Mouse (Mus musculus) testis, adult 2 months (tissue): ENCODE data around the gene Cubn. TPM values are rescaled to one million over a fixed set of nuclear protein-coding genes. Genes with fewer than 3 reads are reported as not detected.

ENCODE experiments used
- H3K27ac ChIP-seq: fragments of 200-500 bp; 2 replicates; pipeline ENCODE4 v1.5.1; 2012; ENCODE audit warnings: low read depth, low read length; ENCODE audit not compliant: control insufficient read depth, insufficient read depth
- H3K27me3 ChIP-seq: fragments of 200-500 bp; 2 replicates; pipeline ENCODE4 v1.6.1; 2012; ENCODE audit warnings: mild to moderate bottlenecking, low read length, moderate library complexity; ENCODE audit not compliant: control insufficient read depth, insufficient read depth
- H3K36me3 ChIP-seq: fragments of 200-500 bp; 2 replicates; pipeline ENCODE4 v1.6.1; 2012; ENCODE audit warnings: mild to moderate bottlenecking, low read length; ENCODE audit not compliant: control insufficient read depth, insufficient read depth
- H3K4me1 ChIP-seq: fragments of 200-500 bp; 2 replicates; pipeline ENCODE4 v1.6.1; 2012; ENCODE audit warnings: low read length; ENCODE audit not compliant: control insufficient read depth, insufficient read depth
- H3K4me3 ChIP-seq: fragments of 200-500 bp; 2 replicates; pipeline ENCODE4 v1.5.1; 2012; ENCODE audit warnings: low read depth, mild to moderate bottlenecking, low read length, moderate library complexity, mixed read lengths; ENCODE audit not compliant: control insufficient read depth
- CTCF ChIP-seq: fragments of 200-500 bp; IDR thresholded peaks from 2 replicates; pipeline ENCODE4 v1.5.1; 2012; ENCODE audit warnings: low read depth, mild to moderate bottlenecking, inconsistent platforms, low read length, moderate library complexity; ENCODE audit not compliant: control insufficient read depth, insufficient read depth, insufficient replicate concordance
- POLR2A ChIP-seq: fragments of 200-500 bp; IDR thresholded peaks from 2 replicates; pipeline ENCODE4 v1.6.1; 2012; ENCODE audit warnings: low read depth, mild to moderate bottlenecking, inconsistent platforms, low read length, moderate library complexity; ENCODE audit not compliant: control insufficient read depth
- polyA plus RNA-seq: library from polyadenylated mRNA; depleted of rRNA; stranded (reverse); fragments of >200 nt; gene quantifications from 2 replicates; pipeline ENCODE4 v1.2.3, GENCODE M21; 2012

Cubn gene
- polyA plus RNA-seq, 1 experiment = 0.96 TPM

- Histone ChIP-seq H3K27me3 (no peaks in the 10 kb centered on the region), H3K27ac (no peak overlapping the region), H3K36me3 (no peaks in the 10 kb centered on the region), H3K4me1 (peaks cover 9% of the 10 kb centered on the region), H3K4me3 (no peak overlapping the region)
- TF ChIP-seq POLR2A (no peak), CTCF (peak; percentile 24; the same call in 1 of the 2 replicates)
Measured at GRCm38 (mm10) chr2:13278114-13278862, 213.3 kb downstream of the Cubn start.

DNA sequence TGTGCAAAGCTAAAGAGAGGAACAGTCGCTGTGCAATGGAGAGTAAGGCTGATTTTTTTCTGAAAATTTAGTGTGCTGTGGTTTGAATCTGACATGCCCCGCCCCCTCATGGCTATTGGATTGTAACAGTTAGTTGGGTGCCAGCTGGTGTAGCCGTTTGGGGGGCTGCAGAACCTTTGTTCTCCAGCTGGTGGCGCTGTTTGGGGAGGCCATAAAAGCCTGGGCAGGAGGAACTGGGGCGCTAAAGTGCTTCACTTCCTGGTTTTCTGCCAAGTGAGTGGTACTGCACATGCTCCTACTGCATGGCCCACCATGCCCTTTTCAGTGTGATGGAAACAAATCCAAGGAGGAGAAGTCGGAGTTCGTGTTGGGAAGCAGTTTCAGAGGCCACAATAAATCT, 215.7 kb downstream of the Cubn start:
- H3K36me3 ChIP-seq = no peaks in the 10 kb centered on the region
- H3K27me3 ChIP-seq = no peaks in the 10 kb centered on the region
- no peak overlapping the region for H3K27ac ChIP-seq
- H3K4me3 ChIP-seq = peak overlapping the region; percentile 89
- peaks cover 5% of the 10 kb centered on the region for H3K4me1 ChIP-seq
- TF ChIP-seq CTCF (peak; percentile 86), POLR2A (no peak)

GRCm38 (mm10) chr2:13271165-13271957, 220.3 kb downstream of the Cubn start, which contains the start of gene Rsu1:
Rsu1 (minus strand) TSS chr2:13271415.
- H3K4me3 ChIP-seq = peak within 1 kb of the TSS; percentile 96

GRCm38 (mm10) chr2:13270736-13271135, 220.9 kb downstream of the Cubn start:
- H3K36me3 ChIP-seq = no peaks in the 10 kb centered on the region
- TF ChIP-seq CTCF (no peak), POLR2A (no peak)
- H3K4me3 ChIP-seq = peak overlapping the region; percentile 96
- H3K27me3 ChIP-seq = no peaks in the 10 kb centered on the region
- peak overlapping the region; percentile 8; the same call in 1 of the 2 replicates for H3K27ac ChIP-seq
- H3K4me1 ChIP-seq = no peaks in the 10 kb centered on the region; the same call in 1 of the 2 replicates

More at GRCm38 (mm10) chr2:13271165-13271957, 220.3 kb downstream of the Cubn start, which contains the start of gene Rsu1:
- H3K27me3 ChIP-seq = no peaks in the 10 kb centered on the region
- TF ChIP-seq POLR2A (peak; percentile 30; the same call in 1 of the 2 replicates), CTCF (no peak)
- H3K4me1 ChIP-seq = peaks cover under 1% of the 10 kb centered on the region; the same call in 1 of the 2 replicates
- no peaks in the 10 kb centered on the region for H3K36me3 ChIP-seq
- peak within 1 kb of the TSS; percentile 70 for H3K27ac ChIP-seq

- Histone ChIP-seq H3K4me3 (no peak overlapping the region), H3K36me3 (no peaks in the 10 kb centered on the region), H3K4me1 (no peaks in the 10 kb centered on the region; the same call in 1 of the 2 replicates), H3K27ac (no peak overlapping the region), H3K27me3 (no peaks in the 10 kb centered on the region)
- no peak for TF ChIP-seq POLR2A
- no peak for TF ChIP-seq CTCF
Measured at GRCm38 (mm10) chr2:13268681-13269293, 222.8 kb downstream of the Cubn start.

- H3K36me3 ChIP-seq = no peaks in the 10 kb centered on the region
- no peaks in the 10 kb centered on the region for H3K4me1 ChIP-seq
- H3K27me3 ChIP-seq = no peaks in the 10 kb centered on the region
- no peak overlapping the region for H3K27ac ChIP-seq
- H3K4me3 ChIP-seq = no peak overlapping the region
- peak; percentile 13; the same call in 1 of the 2 replicates for TF ChIP-seq CTCF
- no peak for TF ChIP-seq POLR2A
Measured at GRCm38 (mm10) chr2:13264875-13265274, 226.7 kb downstream of the Cubn start.

DNA sequence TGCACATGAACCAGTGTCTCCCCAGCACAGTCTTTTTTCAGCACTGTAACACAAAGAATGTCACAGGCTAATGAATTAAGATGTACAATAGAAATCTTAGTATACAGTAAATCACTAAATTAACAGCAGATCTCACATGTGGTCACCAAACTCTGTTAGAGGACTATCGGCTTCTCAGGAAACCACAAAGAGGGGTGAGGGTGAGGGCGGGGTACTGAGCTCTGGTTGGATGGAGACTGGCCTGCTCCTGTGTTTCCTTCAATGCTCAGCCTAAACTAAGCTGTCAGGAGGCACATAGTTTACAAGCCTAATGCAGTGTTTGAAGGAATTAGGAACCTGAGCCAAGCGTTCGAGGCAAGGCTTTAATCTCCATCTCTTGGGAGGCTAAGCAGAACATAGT, 228.5 kb downstream of the Cubn start:
- no peaks in the 10 kb centered on the region for H3K36me3 ChIP-seq
- H3K27me3 ChIP-seq = no peaks in the 10 kb centered on the region
- no peak overlapping the region for H3K27ac ChIP-seq
- no peak overlapping the region for H3K4me3 ChIP-seq
- TF ChIP-seq CTCF (no peak), POLR2A (no peak)
- no peaks in the 10 kb centered on the region for H3K4me1 ChIP-seq
